Mouse (Mus musculus): ENCODE results near the gene Stk38. TPM values are rescaled to one million over a fixed set of nuclear protein-coding genes. Genes with fewer than 3 reads are reported as not detected.

Stk38 gene
- polyA plus RNA-seq, 1 experiment = 62.0 TPM

DNA sequence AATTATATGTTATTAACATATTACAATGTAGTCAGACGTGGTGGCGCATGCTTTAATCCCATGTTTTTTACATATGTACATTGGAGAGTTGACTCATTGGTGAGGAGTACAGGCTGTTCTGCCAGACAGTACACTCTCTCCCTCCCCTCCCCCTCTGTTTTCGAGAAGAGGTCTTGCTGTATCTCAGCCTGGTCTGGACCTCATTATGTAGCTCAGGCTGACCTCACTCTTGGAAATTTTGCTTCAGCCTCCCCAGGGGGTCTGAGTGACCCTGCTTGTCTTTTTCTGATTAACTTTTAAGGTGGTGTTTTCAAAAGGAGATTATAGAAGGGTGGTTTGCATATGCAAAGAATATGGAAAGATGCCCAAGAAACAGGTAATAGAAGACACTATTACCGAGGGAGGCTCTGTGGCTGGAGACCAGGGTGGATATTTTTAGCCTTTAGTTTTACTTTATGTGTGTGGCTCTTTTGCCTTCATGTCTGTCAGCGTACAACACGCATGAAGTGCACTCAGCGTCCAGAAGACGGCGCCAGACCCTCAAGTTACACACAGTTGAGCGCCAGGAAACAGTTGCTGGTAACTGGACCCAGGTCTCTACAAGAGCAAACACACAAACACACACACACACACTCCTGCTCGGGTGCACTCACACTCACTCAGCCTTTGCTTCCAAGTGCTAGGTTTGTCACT is 10.6 kb upstream of the Stk38 start:
- 0 out of 2 replicates have a peak, but pooled peaks have one; percentile 14 for TF ChIP-seq CTCF (IDR thresholded peaks at IDR 0.05; ENCODE audit: extremely low read depth, insufficient read depth, low read length)
- no peak for TF ChIP-seq POLR2A (IDR thresholded peaks at IDR 0.05; ENCODE audit: extremely low read depth, insufficient read depth, low read length)
- H3K27ac ChIP-seq (ENCODE audit: insufficient read depth, low read length) = no peak overlapping the region
- H3K4me3 ChIP-seq (ENCODE audit: insufficient read depth, low read length) = no peak overlapping the region
- no peaks in the 10 kb centered on the region for H3K4me1 ChIP-seq (ENCODE audit: control insufficient read depth, insufficient read depth, low read length)

DNA sequence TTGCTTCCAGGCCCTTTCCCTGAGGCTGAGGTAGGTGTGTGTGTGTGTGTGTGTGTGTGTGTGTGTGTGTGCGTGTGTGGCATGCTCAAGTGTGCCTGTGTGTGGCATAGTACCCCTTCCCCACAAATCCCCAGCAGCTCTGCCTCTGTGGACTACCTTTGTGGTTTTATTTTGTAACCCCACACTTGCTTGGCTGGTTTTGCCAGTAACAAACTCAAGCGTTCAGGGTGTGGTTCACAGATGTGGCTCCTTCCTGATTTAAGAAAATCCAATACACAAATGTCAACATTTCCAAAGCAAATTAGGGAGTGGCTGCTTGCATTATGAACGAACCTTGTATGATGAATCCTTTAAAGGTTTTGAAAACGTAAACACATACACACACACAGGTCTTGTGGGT is 8.9 kb upstream of the Stk38 start:
- no peak overlapping the region for H3K27ac ChIP-seq (ENCODE audit: insufficient read depth, low read length)
- no peak for TF ChIP-seq CTCF (IDR thresholded peaks at IDR 0.05; ENCODE audit: extremely low read depth, insufficient read depth, low read length)
- TF ChIP-seq POLR2A (IDR thresholded peaks at IDR 0.05; ENCODE audit: extremely low read depth, insufficient read depth, low read length) = no peak
- H3K4me3 ChIP-seq (ENCODE audit: insufficient read depth, low read length) = no peak overlapping the region
- no peaks in the 10 kb centered on the region for H3K4me1 ChIP-seq (ENCODE audit: control insufficient read depth, insufficient read depth, low read length)

DNA sequence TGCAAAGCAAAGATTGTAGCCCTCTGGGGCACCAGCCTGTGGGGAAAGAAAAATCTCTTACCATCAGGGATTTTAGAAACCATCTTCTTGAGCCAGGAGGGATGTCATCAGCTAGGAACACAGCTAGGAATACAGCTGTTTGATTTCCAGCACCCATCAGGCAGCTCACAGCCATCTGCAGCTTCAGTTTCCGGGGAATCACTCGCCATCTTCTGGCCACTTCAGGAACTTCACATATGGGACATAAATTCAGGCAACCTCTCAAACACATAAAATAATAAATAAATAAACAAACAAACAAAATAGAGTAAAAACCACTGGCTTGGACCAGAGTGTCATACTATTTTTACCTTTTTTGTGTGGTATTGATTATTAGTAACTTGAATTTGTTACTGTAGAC is 7.8 kb upstream of the Stk38 start:
- no peak overlapping the region for H3K4me3 ChIP-seq (ENCODE audit: insufficient read depth, low read length)
- no peaks in the 10 kb centered on the region for H3K4me1 ChIP-seq (ENCODE audit: control insufficient read depth, insufficient read depth, low read length)
- TF ChIP-seq POLR2A (IDR thresholded peaks at IDR 0.05; ENCODE audit: extremely low read depth, insufficient read depth, low read length) (no peak), CTCF (IDR thresholded peaks at IDR 0.05; ENCODE audit: extremely low read depth, insufficient read depth, low read length) (peak; percentile 39; the same call in 1 of the 2 replicates)
- H3K27ac ChIP-seq (ENCODE audit: insufficient read depth, low read length) = no peak overlapping the region

DNA sequence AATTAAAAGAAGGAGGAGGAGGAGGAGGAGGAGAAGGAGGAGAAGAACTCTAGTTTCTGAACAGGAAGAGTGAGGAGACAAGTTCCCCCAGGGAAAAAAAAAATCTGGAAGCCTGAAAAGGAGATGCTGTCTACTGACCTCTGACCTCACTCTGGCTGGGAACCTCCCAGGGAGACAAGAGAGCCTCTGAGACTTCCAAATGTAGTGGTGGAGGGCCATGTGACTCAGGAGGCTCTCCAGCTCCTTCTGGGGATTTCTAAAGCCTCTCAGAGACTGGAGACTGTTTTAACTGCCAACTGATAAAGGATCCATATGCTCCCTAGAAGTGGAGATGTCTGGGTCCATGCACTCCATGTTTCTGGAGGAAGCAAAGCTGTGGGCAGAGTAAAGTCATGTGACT is 6.4 kb upstream of the Stk38 start:
- no peak for TF ChIP-seq POLR2A (IDR thresholded peaks at IDR 0.05; ENCODE audit: extremely low read depth, insufficient read depth, low read length)
- no peak for TF ChIP-seq CTCF (IDR thresholded peaks at IDR 0.05; ENCODE audit: extremely low read depth, insufficient read depth, low read length)

DNA sequence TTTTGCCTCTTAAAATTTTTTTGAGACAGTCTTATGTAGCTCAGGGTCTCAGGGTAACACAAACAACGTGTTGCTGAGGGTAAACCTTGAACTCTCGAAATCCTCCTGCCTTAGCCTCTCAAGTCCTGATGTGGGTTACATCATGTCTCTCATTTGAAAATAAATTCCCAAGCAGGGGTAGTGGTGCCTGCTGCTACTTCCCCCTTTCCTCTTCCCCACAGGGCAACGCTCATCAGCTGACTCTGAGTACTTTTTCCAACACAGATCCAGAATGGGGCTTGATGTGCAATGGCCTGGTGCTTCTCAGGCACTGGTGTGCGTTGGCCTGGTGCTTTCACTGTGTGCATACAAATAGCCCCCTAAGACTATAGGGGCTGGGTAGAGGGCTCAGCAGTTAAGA is 1.4 kb upstream of the Stk38 start:
- no peak overlapping the region for H3K27ac ChIP-seq (ENCODE audit: insufficient read depth, low read length)
- H3K4me1 ChIP-seq (ENCODE audit: control insufficient read depth, insufficient read depth, low read length) = peaks cover 4% of the 10 kb centered on the region
- no peak overlapping the region for H3K4me3 ChIP-seq (ENCODE audit: insufficient read depth, low read length)
- TF ChIP-seq CTCF (IDR thresholded peaks at IDR 0.05; ENCODE audit: extremely low read depth, insufficient read depth, low read length) = no peak
- no peak for TF ChIP-seq POLR2A (IDR thresholded peaks at IDR 0.05; ENCODE audit: extremely low read depth, insufficient read depth, low read length)

More for the DNA sequence above, 6.4 kb upstream of the Stk38 start:
- Histone ChIP-seq H3K27ac (ENCODE audit: insufficient read depth, low read length) (no peak overlapping the region), H3K4me1 (ENCODE audit: control insufficient read depth, insufficient read depth, low read length) (no peaks in the 10 kb centered on the region), H3K4me3 (ENCODE audit: insufficient read depth, low read length) (no peak overlapping the region)

DNA sequence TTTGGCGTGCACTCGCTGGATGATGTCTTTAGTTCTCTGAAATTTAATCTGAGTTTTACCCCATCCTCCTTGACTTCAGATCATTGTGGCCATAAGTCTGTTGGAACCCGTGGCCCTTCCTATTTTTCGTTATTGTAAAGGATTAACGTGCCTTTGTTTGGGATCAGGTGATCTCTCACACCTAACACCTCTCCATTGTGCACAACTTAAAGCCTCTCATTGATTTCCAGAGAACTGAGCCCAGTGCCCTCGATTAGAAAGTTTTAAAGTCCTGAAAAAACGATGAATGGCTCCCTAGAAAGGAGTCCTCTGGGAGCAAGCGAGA is 493 bp upstream of the Stk38 start:
- Histone ChIP-seq H3K4me3 (ENCODE audit: insufficient read depth, low read length) (peak overlapping the region; percentile 90), H3K27ac (ENCODE audit: insufficient read depth, low read length) (peak overlapping the region; percentile 90), H3K4me1 (ENCODE audit: control insufficient read depth, insufficient read depth, low read length) (peaks cover 4% of the 10 kb centered on the region)
- TF ChIP-seq CTCF (IDR thresholded peaks at IDR 0.05; ENCODE audit: extremely low read depth, insufficient read depth, low read length) (no peak), POLR2A (IDR thresholded peaks at IDR 0.05; ENCODE audit: extremely low read depth, insufficient read depth, low read length) (no peak)

DNA sequence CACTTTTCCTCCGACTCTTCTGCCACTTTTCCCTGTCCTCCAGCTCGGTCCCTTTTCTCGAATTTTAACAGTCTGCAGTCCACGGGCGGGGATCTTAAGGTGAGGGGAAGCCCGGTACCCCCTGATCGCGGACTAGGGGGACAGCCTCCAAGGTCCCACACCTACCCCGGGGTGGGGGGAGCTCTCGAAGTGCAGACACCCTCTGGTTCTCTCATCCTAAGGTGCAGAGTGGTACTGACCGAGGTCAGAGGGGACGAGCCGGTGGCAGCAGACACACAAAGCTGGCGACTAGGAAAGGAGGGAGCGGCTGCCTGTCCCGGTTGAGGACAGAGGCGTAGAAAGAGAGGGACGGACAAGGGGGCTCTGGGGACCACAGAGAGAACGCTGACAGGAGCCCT is 553 bp downstream of the Stk38 start:
- H3K27ac ChIP-seq (ENCODE audit: insufficient read depth, low read length) = peak overlapping the region; percentile 90
- TF ChIP-seq POLR2A (IDR thresholded peaks at IDR 0.05; ENCODE audit: extremely low read depth, insufficient read depth, low read length) (no peak), CTCF (IDR thresholded peaks at IDR 0.05; ENCODE audit: extremely low read depth, insufficient read depth, low read length) (no peak)
- H3K4me1 ChIP-seq (ENCODE audit: control insufficient read depth, insufficient read depth, low read length) = peaks cover 4% of the 10 kb centered on the region
- H3K4me3 ChIP-seq (ENCODE audit: insufficient read depth, low read length) = peak overlapping the region; percentile 90

DNA sequence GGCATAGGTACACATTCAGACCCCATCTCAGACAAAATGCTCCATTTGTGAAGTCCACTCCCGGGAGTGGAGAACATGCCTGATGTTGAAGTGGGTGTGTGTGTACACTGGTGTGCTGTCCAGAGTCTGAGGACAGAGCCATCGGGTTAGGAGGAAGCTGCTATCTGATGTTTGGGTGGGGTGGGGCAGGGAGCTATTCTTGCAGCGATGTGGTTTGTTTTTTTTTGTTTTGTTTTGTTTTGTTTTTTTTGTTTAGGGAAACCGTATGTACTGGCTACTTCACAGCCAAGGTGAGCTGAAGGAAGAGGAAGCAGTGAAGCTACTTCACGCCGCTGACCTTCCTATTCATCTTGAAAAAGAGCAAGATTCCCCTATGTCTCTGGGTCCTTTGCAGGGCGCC is 983 bp downstream of the Stk38 start:
- peak overlapping the region; percentile 90 for H3K4me3 ChIP-seq (ENCODE audit: insufficient read depth, low read length)
- H3K27ac ChIP-seq (ENCODE audit: insufficient read depth, low read length) = no peak overlapping the region
- peaks cover 4% of the 10 kb centered on the region for H3K4me1 ChIP-seq (ENCODE audit: control insufficient read depth, insufficient read depth, low read length)
- no peak for TF ChIP-seq POLR2A (IDR thresholded peaks at IDR 0.05; ENCODE audit: extremely low read depth, insufficient read depth, low read length)
- no peak for TF ChIP-seq CTCF (IDR thresholded peaks at IDR 0.05; ENCODE audit: extremely low read depth, insufficient read depth, low read length)

DNA sequence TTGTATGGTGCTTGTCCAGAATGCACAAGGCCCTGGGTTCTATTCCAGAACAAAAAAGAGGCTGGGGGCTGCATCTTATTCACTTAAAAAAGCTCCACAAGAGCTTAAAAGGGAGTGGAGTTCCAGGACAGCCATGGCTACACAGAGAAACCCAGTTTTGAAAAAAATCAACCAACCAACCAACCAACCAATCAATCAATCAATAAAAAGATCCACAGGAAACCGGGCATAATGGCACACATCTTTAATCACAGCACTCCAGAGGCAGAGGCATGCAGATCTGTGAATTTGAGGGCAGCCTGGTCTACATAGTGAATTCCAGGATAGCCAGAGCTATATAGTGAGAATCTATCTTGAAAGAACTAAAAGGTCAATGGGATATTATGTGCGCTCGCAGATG is 2.8 kb downstream of the Stk38 start:
- Histone ChIP-seq H3K27ac (ENCODE audit: insufficient read depth, low read length) (no peak overlapping the region), H3K4me1 (ENCODE audit: control insufficient read depth, insufficient read depth, low read length) (peaks cover 4% of the 10 kb centered on the region), H3K4me3 (ENCODE audit: insufficient read depth, low read length) (no peak overlapping the region)
- TF ChIP-seq POLR2A (IDR thresholded peaks at IDR 0.05; ENCODE audit: extremely low read depth, insufficient read depth, low read length) = no peak
- no peak for TF ChIP-seq CTCF (IDR thresholded peaks at IDR 0.05; ENCODE audit: extremely low read depth, insufficient read depth, low read length)

DNA sequence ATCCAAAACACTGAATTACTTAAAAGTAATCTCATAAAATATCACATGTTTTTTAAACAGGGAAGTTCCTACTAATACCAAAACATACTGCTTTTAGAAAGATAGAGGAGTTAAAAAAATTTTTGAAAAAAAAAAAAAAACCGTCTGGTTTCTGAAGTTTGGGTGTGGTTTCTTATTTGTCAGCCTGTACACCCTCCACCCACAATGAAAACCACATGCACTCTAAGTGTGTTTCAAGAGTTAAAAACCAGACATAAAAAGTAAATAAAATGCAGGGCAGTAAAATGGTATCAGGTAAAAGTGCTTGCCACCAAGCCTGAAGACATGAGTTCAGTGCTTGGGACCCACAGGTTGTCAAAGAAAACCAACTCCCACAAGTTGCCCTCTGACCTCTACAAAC is 4.1 kb downstream of the Stk38 start:
- TF ChIP-seq CTCF (IDR thresholded peaks at IDR 0.05; ENCODE audit: extremely low read depth, insufficient read depth, low read length) (no peak), POLR2A (IDR thresholded peaks at IDR 0.05; ENCODE audit: extremely low read depth, insufficient read depth, low read length) (no peak)

More for the DNA sequence above, 4.1 kb downstream of the Stk38 start:
- no peak overlapping the region for H3K27ac ChIP-seq (ENCODE audit: insufficient read depth, low read length)
- H3K4me3 ChIP-seq (ENCODE audit: insufficient read depth, low read length) = no peak overlapping the region
- peaks cover 4% of the 10 kb centered on the region for H3K4me1 ChIP-seq (ENCODE audit: control insufficient read depth, insufficient read depth, low read length)
